Mouse (Mus musculus) right cerebral cortex, postnatal 36 days (tissue): ENCODE results near the gene Pptc7.

ENCODE experiments used
- DNase-seq, 2 experiments: peaks; one replicate each; pipeline ENCODE4 v3.0.0; 2022; ENCODE audit warnings: low spot score in 2 of 2, mixed read lengths in 1 of 2

Pptc7 gene

GRCm38 (mm10) chr5:122330269-122330668 lies 46.1 kb downstream of the Pptc7 start:
- no peak for DNase-seq

GRCm38 (mm10) chr5:122334682-122335081 lies 50.5 kb downstream of the Pptc7 start:
- no peak for DNase-seq

- no peak for DNase-seq
Observed at GRCm38 (mm10) chr5:122336554-122337294, 52.6 kb downstream of the Pptc7 start.

- no peak for DNase-seq
Observed at GRCm38 (mm10) chr5:122342874-122343273, 58.7 kb downstream of the Pptc7 start.

GRCm38 (mm10) chr5:122343768-122344167 lies 59.6 kb downstream of the Pptc7 start:
- DNase-seq: no peak

- peak; percentile 28 to 34 for DNase-seq
Observed at GRCm38 (mm10) chr5:122344260-122344659, 60.1 kb downstream of the Pptc7 start.

- no peak for DNase-seq
Observed at GRCm38 (mm10) chr5:122345777-122346176, 61.6 kb downstream of the Pptc7 start.

GRCm38 (mm10) chr5:122353807-122354491 lies 69.8 kb downstream of the Pptc7 start, which contains the start of the genes Rad9b and Vps29:
Gene Rad9b (minus strand): TSS chr5:122354233.
Gene Vps29 (plus strand): TSS chr5:122354369.
- peak; percentile 94 for DNase-seq

GRCm38 (mm10) chr5:122354492-122355067 lies 70.4 kb downstream of the Pptc7 start:
- no peak for DNase-seq

GRCm38 (mm10) chr5:122371591-122372191 lies 87.5 kb downstream of the Pptc7 start, which contains the start of gene Gpn3:
Gene Gpn3 (plus strand): TSS chr5:122371876.
- DNase-seq: no peak

GRCm38 (mm10) chr5:122372192-122372769 lies 88.1 kb downstream of the Pptc7 start, which contains the start of gene Fam216a:
Gene Fam216a (minus strand): TSS chr5:122372364.
- DNase-seq: peak; percentile 98 to 99

- no peak for DNase-seq
Observed at GRCm38 (mm10) chr5:122372878-122373277, 88.7 kb downstream of the Pptc7 start.
